Mouse (Mus musculus) olfactory bulb, adult 2 months (tissue): Measurements from ENCODE around the gene Tktl1. TPM values are rescaled to one million over a fixed set of nuclear protein-coding genes. Genes with fewer than 3 reads are reported as not detected.
"Not testable (repeated sequence)": the region's sequence is repeated elsewhere in the genome, so short reads cannot be mapped to it uniquely, and the experiment has no call there.

Experiments
- H3K27ac ChIP-seq: fragments of 200-500 bp; 2 replicates; pipeline ENCODE4 v1.5.1; 2012; ENCODE audit warnings: low read depth, low read length; ENCODE audit not compliant: insufficient read depth
- H3K4me1 ChIP-seq: fragments of 200-500 bp; 2 replicates; pipeline ENCODE4 v1.6.1; 2012; ENCODE audit warnings: low read length; ENCODE audit not compliant: control insufficient read depth, insufficient read depth
- H3K4me3 ChIP-seq: fragments of 200-500 bp; 2 replicates; pipeline ENCODE4 v1.5.1; 2012; ENCODE audit warnings: mild to moderate bottlenecking, low read depth, low read length, moderate library complexity; ENCODE audit not compliant: insufficient read depth
- CTCF ChIP-seq: fragments of 200-500 bp; IDR thresholded peaks from 2 replicates; pipeline ENCODE4 v1.5.1; 2012; ENCODE audit warnings: low read depth, mild to moderate bottlenecking, low read length, moderate library complexity; ENCODE audit not compliant: insufficient read depth
- POLR2A ChIP-seq: fragments of 200-500 bp; IDR thresholded peaks from 2 replicates; pipeline ENCODE4 v1.6.1; 2012; ENCODE audit warnings: mild to moderate bottlenecking, low read depth, low read length, moderate library complexity; ENCODE audit not compliant: insufficient read depth
- WGBS: fragments of 180-500 bp; shearing (Covaris S2); methylation state at CpG from one replicate; pipeline ENCODE4 v1.1.7; 2018; 5-methylcytosine and 5-hydroxymethylcytosine counted together
- polyA plus RNA-seq: library from polyadenylated mRNA; stranded (reverse); fragments of >200 nt; gene quantifications from 2 replicates; pipeline ENCODE4 v1.2.4, GENCODE M21; 2012; ENCODE audit warnings: low replicate concordance; ENCODE audit not compliant: missing spikeins, insufficient read depth, insufficient read length

Gene Tktl1
- not detected in 2 replicates for polyA plus RNA-seq

DNA sequence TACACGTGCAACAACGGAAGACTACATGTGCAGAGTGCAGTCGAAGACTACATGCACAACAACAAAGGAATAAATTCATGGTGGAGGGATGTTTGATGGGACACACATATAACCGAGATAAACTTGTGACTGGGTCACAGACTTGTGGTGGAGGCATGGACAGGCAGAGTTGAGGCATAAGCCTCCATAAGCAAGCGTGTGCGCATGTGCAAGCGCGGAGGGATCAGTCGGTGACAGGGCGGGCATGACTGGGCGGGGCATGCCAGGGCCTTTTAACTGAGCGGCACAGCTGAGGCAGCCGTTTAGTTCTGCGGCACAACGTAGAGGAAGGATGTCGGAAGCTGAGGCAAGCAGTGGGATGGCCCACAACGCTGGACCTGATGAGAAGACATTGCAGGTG is at the start of gene Tktl1:
Gene Tktl1 (plus strand): TSS at position 301 of the 400 bp plus-strand sequence.
- TF ChIP-seq POLR2A (no peak), CTCF (no peak)
- no peaks in the 10 kb centered on the region for H3K4me1 ChIP-seq
- no peak within 1 kb of the TSS for H3K27ac ChIP-seq
- no peak within 1 kb of the TSS for H3K4me3 ChIP-seq
- whole genome bisulfite sequencing, result 90% methylated on average over 17 of the region's 17 CpGs

DNA sequence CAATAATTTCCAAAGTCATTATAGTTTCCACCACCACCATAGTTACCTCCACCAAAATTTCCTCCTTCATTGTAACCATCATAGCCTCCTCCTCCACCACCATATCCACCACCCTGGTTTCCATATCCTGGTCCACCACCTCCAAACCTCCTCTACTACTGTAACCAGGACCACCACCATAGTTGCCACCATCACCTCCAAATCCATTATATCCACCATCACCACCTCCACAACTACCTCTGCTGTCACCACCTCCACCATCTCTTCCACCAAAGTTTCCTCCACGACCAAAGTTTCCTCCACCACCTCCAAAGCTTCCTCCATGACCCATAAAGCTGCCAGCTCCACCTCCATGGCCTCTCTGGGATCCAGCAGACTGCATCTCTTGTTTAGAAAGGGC is 41.8 kb upstream of the Tktl1 start, which contains the start of gene Mecp2:
Gene Mecp2 (minus strand): TSS at position 101 of the 400 bp plus-strand sequence.
- not testable (repeated sequence) for H3K27ac ChIP-seq, H3K4me3 ChIP-seq, H3K4me1 ChIP-seq
- WGBS, result 39% methylated on average over 1 of the region's 1 CpGs

DNA sequence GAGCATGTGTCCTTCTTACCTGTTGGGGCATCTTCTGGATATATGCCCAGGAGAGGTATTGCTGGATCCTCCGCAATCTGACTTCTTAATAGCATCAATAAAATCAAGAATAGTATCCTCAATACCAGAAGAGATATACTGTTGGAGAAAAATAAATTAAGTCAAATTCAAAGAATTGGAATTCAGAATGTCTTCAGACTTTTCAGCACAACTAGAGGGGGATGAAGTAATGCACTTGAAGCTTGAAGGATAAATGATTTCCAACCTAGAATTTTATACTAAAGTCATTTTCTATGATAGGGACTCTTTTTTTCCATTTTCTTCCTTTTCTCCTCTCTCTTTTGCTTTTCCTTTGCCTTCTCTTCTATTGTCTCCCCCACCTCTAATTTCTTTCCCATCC is 9.3 kb upstream of the Tktl1 start, which contains the start of gene Tex28:
Gene Tex28 (minus strand): TSS at position 101 of the 400 bp plus-strand sequence.
- Histone ChIP-seq H3K27ac (no peak within 1 kb of the TSS), H3K4me1 (no peaks in the 10 kb centered on the region), H3K4me3 (no peak within 1 kb of the TSS)
- TF ChIP-seq CTCF (no peak), POLR2A (no peak)
- WGBS, result 97% methylated on average over 1 of the region's 1 CpGs

DNA sequence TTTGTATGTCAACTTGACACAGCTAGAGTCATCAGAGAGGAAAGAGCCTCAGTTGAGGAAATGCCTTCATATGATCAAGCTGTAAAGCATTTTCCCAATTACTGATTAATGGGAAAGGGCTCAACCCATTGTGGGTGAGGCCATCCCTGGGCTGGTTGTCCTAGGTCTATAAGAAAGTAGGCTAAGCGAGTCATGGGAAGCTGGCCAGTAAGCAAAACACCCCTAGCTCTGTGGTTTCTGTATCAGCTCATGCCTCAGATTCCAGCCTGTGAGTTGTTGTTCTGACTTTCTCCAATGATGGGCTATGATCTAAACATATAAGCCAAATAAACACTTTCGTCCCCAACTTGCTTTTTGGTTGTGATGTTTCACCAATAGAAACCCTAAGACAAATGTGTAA is 26.5 kb downstream of the Tktl1 start:
- Histone ChIP-seq H3K4me1 (no peaks in the 10 kb centered on the region), H3K4me3 (no peak overlapping the region), H3K27ac (no peak overlapping the region)
- TF ChIP-seq CTCF (no peak), POLR2A (no peak)
- WGBS, result 88% methylated on average over 2 of the region's 2 CpGs

DNA sequence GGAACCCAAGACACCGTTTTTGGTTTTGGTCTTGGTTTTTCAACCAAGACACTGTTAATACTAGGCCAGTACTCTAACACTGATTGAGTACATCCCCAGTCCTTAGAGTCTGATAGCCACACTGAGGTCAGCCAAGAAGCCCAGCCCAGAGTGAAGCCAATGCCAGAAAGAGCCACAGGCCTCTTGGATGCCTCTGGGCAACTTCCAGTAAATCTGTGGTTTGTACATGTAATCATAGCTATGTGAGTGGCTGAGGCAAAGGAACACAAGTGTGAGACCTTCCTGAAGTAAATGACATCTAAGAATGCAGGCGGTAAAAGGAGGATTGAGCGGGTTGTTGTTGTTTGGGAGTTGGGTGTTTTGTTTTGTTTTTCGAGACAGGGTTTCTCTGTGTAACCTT is 41.4 kb downstream of the Tktl1 start:
- Histone ChIP-seq H3K4me3 (no peak overlapping the region), H3K27ac (no peak overlapping the region), H3K4me1 (no peaks in the 10 kb centered on the region)
- WGBS, result 83% methylated on average over 4 of the region's 4 CpGs
- TF ChIP-seq CTCF (no peak), POLR2A (no peak)

DNA sequence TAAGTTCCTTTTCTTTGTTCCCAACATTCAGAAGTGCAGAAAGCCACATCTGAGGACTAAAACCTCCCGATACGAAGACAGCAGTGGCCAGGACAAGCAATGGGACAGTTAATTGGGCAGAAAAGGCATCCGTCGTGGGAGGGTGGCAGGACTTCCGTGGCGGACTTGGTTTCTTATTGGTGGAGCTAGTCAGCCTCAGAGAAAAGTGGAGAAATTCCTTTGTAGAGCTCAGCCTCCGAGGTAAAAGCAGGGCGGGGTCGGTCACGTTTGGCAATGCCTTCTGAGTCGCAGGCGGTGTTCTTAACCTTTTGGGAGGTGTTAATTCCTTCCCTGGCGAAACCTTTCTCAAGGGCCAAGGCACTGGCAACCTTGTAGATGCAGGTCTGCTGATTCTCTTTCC is 42.4 kb downstream of the Tktl1 start:
- H3K27ac ChIP-seq, result no peak overlapping the region
- TF ChIP-seq CTCF (no peak), POLR2A (no peak)
- no peak overlapping the region for H3K4me3 ChIP-seq
- WGBS, result 70% methylated on average over 13 of the region's 13 CpGs
- H3K4me1 ChIP-seq, result no peaks in the 10 kb centered on the region

DNA sequence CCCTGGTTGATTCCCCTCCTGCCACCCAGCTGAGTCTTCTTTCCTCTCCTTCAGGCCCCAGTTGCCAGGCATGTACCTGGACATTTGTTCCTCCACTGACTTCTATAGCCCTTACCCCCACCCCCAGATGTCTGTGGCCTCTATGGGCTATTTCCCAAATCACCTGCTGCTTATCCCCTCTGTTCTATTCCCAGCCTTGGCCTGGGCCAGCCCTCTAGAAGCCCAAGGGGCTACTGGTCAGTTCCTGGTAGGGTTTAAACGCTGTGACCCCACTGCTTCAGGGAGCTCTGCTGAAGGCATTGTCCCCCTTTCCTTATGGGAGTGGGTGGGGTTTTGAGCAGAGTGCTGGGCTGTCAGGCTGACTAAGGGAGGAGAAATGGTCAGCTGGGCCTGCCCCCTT is 43.0 kb downstream of the Tktl1 start:
- H3K4me3 ChIP-seq, H3K4me1 ChIP-seq, H3K27ac ChIP-seq: not testable (repeated sequence)
- 69% methylated on average over 1 of the region's 1 CpGs for WGBS

DNA sequence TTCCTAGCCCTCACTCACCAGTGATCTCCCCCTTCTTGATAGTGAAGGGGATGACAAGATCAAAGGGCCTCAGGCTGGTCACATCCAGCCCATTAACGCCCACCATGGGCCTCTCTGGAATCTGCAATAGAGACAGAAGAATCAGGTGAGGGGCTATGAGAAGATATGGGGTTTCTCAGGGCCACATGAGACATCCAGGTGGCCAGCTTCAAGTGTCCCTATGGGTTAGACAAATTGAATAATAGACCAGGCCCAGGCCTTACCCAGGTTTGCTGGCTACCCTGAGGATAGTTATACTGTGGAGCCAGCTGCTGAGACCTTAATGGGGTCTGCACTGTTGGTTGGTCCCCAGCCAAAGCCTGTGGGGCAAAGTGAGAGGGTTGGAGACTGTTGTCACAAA is 53.0 kb downstream of the Tktl1 start:
- no peak overlapping the region for H3K4me3 ChIP-seq
- TF ChIP-seq CTCF (no peak), POLR2A (no peak)
- no peak overlapping the region for H3K27ac ChIP-seq
- H3K4me1 ChIP-seq, result no peaks in the 10 kb centered on the region
- 67% methylated on average over 1 of the region's 1 CpGs for WGBS

DNA sequence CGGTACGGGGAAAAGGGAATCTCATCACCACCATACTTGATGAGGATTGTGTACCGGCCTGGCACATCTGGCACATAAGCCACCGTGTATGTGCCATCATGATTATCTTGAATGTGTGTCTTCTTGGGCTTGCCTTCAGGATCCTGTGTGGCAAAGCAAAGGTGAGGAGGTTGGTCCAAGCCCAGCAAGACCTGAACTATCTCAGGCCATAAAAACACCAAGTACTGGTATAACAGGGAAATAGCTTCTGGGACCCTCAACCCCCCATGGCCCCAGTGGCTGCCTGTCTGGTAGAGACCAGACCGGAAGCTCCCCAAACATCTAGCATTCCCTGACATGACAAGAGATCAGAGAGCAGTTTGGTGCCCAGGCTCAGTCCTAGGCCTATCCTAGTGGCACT is 56.1 kb downstream of the Tktl1 start:
- no peak for TF ChIP-seq CTCF
- TF ChIP-seq POLR2A, result no peak
- Histone ChIP-seq H3K4me3 (no peak overlapping the region), H3K27ac (no peak overlapping the region), H3K4me1 (no peaks in the 10 kb centered on the region)
- WGBS, result 85% methylated on average over 5 of the region's 5 CpGs

DNA sequence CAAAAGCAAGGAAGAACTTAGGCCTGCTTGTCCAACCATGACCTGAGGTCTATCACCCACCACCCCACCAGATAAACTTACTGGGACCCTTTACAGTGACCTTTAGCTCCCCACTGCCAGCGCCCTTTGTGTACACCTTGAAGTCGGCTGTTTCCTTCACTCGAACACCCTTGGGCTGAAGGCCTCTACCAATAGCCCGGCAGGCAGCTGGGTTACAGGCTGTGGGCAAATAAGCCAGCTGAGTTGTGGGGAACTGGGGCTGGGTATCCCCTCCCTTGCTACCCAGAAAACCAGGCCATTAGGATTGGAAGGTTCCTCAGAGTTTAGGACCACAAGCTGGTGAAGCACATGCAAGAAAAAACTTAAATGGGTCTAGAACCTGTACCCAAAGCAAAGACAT is 63.3 kb downstream of the Tktl1 start:
- 0 out of 2 replicates have a peak, but pooled peaks cover 3% of the 10 kb centered on the region for H3K4me1 ChIP-seq
- H3K4me3 ChIP-seq, result no peak overlapping the region
- 95% methylated on average over 4 of the region's 4 CpGs for WGBS
- H3K27ac ChIP-seq, result no peak overlapping the region
- TF ChIP-seq CTCF (no peak), POLR2A (no peak)
